Mouse (Mus musculus) liver, adult 2 months (tissue): Measurements from ENCODE around the gene Polr1e.

ENCODE experiments used
- CTCF ChIP-seq: fragments of 200-500 bp; IDR thresholded peaks from 2 replicates; pipeline ENCODE4 v1.5.1; 2011; ENCODE audit warnings: low read depth, low read length, control low read depth
- POLR2A ChIP-seq: fragments of 200-500 bp; IDR thresholded peaks from 2 replicates; pipeline ENCODE4 v1.6.1; 2011; ENCODE audit warnings: low read length, control low read depth; ENCODE audit not compliant: insufficient read depth; ENCODE audit errors: extremely low read depth

GRCm38 (mm10) chr4:44978175-44978574, 40.2 kb upstream of the Polr1e start:
- TF ChIP-seq CTCF (no peak), POLR2A (no peak)
